Mouse (Mus musculus) heart, adult 8-10 months (tissue): Measurements from ENCODE around the gene Cdh1. TPM values are rescaled to one million over a fixed set of nuclear protein-coding genes. Genes with fewer than 3 reads are reported as not detected.

Experiments used
- total RNA-seq, 4 experiments: library from RNA; stranded (reverse); gene quantifications; 2 replicates each; pipeline ENCODE4 v1.2.4; 2022

Cdh1 gene
- total RNA-seq, 4 experiments from 2014 or later: 0.23 TPM; not detected in 3

Other genes with a start within 250 kb of the Cdh1 start
- gene Zfp90, start 188.0 kb upstream of the Cdh1 start, total RNA-seq: 1 to 10 TPM; 2.2 to 3.6 (median 3.1) TPM
- gene 6030452D12Rik, start 102.8 kb upstream of the Cdh1 start, total RNA-seq: not detected
- gene Cdh3, start 92.5 kb upstream of the Cdh1 start, total RNA-seq: 1 to 10 TPM in 1 of 4 experiments, under 1 TPM in 3; 0.71 to 1.7 (median 0.87) TPM
- gene Gm10073, start 29.9 kb upstream of the Cdh1 start, total RNA-seq: 100 to 1,000 TPM in 3 of 4 experiments, 10 to 100 TPM in 1; 97.6 to 119 (median 113) TPM
- 10 to 100 TPM in 3 of 4 experiments, 1 to 10 TPM in 1; 9.9 to 11.0 (median 10.8) TPM for gene Tango6, start 79.7 kb downstream of the Cdh1 start, total RNA-seq